Mouse (Mus musculus) A20 (cell line): Measurements from ENCODE around the gene Lpar1.
"Not testable (repeated sequence)": the region's sequence is repeated elsewhere in the genome, so short reads cannot be mapped to it uniquely, and the experiment has no call there.

Experiments
- DNase-seq: peaks from one replicate; pipeline ENCODE4 v3.0.0-alpha.2; 2011; ENCODE audit warnings: low read depth, low spot score

Lpar1 gene

GRCm38 (mm10) chr4:58545888-58546432 is 7.7 kb downstream of the Lpar1 start:
- DNase-seq = no peak

DNA sequence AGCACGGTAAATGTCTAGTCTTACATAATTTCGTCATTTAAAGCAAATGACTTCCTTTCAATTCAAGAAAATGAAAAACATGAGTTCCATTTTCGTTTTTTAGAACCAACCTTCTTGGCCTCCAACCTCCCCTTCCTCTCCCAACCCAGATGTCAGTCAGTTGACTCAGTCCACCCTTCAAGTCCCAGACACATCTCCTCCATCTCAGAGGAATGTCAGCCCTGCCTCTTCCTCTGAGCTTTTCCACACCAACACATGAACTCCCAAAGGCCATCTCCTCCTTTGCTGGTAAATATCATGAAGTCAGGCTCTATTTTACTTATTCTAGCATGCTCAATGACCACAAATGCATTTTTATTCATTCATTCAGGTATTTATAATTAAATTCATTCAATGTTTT is 10.5 kb downstream of the Lpar1 start:
- no peak for DNase-seq

- not testable (repeated sequence) for DNase-seq
These were observed 11.0 kb downstream of the Lpar1 start for GRCm38 (mm10) chr4:58542656-58543055.

DNA sequence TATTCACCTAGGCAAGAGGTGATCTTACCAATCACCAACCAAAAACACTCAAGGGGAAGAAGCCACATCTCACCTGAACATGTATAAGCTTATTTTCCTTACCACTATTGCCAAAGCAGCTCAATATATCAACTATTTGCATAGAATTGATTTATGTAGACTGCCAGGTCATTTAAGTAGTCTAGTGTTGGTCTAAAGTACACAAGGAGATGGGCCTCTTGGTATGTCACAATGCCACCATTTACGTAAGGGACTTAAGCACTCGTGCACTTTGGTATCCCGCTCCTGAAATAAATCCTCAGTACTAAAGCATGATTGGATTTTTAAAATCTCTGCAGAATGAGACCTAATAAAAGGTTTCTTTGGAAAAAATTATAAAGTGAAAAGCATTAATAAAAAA is 12.9 kb downstream of the Lpar1 start:
- no peak for DNase-seq

- DNase-seq = no peak
These were observed 13.3 kb downstream of the Lpar1 start for GRCm38 (mm10) chr4:58540385-58540784.

GRCm38 (mm10) chr4:58538696-58539095 is 15.0 kb downstream of the Lpar1 start:
- DNase-seq = no peak

GRCm38 (mm10) chr4:58535754-58536153 is 17.9 kb downstream of the Lpar1 start:
- DNase-seq = no peak

DNA sequence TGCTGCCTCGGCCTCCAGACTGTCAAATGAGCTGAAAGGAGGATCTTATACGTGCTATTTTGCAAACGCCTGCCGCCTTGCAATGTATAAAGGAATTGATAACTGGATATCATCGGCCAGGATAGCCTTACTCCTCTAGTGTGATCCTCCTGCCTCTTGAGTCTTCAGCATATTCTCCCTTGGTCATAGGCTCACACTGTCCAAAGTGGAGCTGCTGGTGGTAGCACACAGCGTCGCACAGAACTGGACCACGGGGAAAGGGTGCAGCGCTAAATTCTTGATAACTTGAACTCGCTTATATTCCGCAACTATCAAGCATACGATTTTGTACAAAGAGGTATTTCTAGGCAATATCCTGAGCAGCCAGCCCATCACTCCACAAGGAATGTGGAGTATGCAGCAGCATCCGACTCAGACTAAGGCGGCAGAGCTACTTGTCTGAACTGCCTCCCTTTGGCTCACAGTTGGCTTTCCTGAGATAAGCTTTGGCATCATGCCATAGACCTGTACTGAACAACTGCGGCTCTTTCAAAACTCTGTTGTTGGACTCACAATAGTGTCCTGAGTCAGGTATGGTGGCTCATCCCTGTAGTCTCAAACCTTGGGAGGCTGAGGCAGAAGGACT is 18.9 kb downstream of the Lpar1 start:
- DNase-seq = no peak

- no peak for DNase-seq
These were observed 19.5 kb downstream of the Lpar1 start for GRCm38 (mm10) chr4:58534141-58534571.

- DNase-seq = no peak
These were observed 20.2 kb downstream of the Lpar1 start for GRCm38 (mm10) chr4:58533519-58533918.

- DNase-seq = no peak
These were observed 21.4 kb downstream of the Lpar1 start for GRCm38 (mm10) chr4:58532326-58532725.

DNA sequence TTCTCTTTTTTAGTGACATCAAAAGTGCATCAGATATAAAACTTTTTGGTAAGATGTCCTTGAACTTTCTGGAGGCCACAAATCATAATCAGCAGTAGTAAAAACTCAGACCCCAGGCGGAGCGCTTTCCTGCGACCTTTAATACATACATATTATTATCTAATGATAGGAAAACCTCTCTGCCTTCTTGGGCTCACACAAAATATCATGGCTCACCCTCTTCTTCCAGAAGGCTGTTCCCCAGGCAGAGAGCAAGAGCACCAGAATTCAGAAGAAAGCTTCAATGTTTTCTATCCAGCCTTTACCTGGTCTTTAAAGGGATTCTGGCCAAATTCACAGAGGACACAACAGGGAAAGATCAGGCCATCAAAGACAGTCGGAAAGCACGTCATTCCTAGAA is 23.0 kb downstream of the Lpar1 start:
- no peak for DNase-seq

- no peak for DNase-seq
These were observed 23.4 kb downstream of the Lpar1 start for GRCm38 (mm10) chr4:58530279-58530678.

- no peak for DNase-seq
These were observed 25.8 kb downstream of the Lpar1 start for GRCm38 (mm10) chr4:58527852-58528251.

GRCm38 (mm10) chr4:58521137-58521536 is 32.6 kb downstream of the Lpar1 start:
- no peak for DNase-seq

- DNase-seq = no peak
These were observed 33.2 kb downstream of the Lpar1 start for GRCm38 (mm10) chr4:58520531-58520930.

- DNase-seq = no peak
These were observed 33.8 kb downstream of the Lpar1 start for GRCm38 (mm10) chr4:58519891-58520290.

DNA sequence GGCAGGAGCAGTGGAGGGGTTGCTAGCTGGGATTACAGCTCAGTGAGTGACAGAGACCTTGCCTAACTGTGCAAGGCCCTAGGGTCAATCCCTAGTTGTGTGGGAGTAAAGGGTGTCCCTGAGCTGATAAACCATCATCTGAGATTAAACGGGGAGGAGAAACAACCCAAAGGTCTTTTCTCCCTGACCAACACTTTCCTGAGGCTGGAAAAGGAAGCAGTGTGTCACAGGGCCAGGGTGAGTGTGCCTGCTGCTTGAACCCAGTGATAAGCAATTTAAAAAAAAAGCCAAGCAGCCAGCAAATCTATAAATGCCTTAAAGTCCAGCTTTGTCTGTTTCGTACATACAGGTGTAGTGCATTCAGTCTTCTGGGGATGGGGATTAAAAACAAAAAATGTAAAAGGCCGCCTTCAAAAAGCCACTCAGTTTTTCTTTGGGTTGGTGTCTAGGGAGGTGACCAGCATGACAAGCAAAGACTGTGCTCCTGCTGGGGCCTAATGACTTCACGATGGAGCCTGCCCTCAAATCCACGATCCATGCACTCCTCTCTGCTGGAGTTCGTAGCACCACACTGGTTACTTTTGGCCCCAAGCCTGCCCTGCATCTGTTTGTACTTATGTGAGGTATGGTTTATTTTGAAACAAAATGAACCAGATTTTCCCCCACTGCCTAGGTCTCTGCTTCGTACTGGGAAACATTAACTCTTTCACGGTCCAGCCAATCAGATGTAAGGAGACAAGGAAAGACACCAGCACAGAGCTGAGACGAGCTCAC is 35.3 kb downstream of the Lpar1 start:
- DNase-seq = no peak

DNA sequence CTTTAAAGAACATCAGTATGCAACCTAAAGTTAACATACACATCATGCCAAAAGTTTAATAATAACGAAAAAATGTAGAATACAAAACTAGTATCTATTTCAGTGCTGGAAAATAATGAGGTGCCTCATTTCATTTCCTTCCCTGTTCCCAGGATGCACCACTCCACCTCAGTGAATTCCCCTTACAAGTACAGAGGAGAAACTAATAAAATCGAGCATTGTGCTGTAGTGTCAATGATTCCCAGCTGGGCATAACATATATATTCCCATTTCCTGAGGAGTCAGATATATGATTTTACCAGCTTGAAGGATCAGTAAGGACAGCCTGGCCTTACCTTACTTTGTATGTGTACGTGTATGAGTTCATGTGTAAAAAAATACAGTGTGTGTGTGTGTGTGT is 36.9 kb downstream of the Lpar1 start:
- DNase-seq = no peak

DNA sequence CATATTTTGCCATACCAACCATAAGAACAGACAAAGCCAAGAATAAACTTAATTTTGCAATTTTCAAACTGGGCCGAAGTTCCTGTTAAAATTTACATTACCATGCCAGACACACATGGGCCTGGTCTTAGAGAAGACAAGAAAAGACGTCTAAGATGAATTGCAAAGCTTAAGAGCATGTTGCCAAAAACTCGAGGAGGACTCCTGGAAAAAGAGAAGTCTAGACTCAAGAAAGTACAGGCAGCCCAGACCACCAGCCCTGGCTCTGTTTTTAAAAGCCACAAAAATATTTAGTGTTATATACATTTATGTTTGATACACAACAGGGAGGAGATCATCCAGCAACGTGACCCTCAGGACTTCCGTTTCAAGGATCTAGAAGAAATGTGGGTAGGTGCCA is 37.5 kb downstream of the Lpar1 start:
- DNase-seq = no peak

DNA sequence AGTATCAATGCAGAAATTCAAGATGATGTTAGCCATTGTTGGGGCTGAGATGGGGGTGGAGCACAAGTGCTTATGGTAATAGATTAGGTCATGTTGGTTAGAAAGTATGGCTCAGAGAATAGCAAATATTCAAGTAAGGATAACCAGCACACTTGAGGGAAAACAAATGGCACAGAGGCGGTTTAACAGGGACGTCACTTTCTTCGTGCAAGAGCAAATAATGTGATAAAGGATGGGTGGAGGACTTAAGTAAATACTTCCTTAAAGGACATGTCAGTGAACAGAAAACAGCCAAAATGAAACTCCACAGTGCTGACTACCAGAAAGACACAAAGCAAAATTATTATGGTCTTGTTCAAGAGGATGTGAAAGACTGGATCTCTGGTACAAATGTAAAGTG is 42.1 kb downstream of the Lpar1 start:
- DNase-seq = no peak

DNA sequence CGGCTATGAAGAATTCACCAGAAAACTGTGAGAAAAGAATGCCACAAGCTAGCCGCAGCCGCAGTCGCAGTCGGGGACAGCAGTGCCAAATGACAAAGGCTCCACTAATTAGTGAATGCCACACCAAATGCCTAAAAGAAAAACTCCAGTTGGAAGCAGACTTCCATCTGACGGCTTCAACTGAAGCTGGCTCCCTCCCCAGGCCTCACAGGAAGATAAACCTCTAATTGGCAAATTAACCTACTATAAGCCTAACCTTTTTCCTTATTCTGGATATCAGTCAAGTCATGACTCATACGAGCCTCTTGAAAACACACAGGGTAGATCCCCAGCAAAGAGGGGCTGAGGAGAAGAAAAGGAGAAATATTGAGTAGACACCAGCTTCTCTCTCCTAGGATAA is 44.9 kb downstream of the Lpar1 start:
- DNase-seq = no peak

DNA sequence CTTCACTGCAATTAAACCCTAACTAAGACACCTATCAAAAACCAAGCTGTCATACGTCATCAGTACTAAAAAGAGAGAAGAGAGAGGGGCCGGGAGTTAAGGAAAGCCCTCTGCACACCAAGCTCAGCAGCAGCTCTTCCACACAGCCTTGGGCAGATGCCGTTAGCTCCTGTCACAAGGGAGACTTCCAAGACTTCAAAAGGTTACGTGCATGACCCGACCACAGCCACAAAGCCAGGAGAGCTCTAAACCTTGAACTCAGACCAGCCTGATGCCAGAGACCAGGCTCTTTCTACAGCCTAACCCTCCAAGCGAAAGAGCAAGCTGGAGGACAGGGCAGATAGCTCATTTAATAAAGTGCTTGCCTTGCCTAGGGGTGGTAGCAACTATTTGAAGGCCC is 46.2 kb downstream of the Lpar1 start:
- DNase-seq = no peak
